Mouse (Mus musculus) retina, postnatal 7 days (tissue): ENCODE results near the gene Wdr60.

ENCODE experiments used
- DNase-seq: peaks from one replicate; pipeline ENCODE4 v3.0.0-alpha.2; 2012; ENCODE audit warnings: low read depth, low spot score

Gene Wdr60

DNA sequence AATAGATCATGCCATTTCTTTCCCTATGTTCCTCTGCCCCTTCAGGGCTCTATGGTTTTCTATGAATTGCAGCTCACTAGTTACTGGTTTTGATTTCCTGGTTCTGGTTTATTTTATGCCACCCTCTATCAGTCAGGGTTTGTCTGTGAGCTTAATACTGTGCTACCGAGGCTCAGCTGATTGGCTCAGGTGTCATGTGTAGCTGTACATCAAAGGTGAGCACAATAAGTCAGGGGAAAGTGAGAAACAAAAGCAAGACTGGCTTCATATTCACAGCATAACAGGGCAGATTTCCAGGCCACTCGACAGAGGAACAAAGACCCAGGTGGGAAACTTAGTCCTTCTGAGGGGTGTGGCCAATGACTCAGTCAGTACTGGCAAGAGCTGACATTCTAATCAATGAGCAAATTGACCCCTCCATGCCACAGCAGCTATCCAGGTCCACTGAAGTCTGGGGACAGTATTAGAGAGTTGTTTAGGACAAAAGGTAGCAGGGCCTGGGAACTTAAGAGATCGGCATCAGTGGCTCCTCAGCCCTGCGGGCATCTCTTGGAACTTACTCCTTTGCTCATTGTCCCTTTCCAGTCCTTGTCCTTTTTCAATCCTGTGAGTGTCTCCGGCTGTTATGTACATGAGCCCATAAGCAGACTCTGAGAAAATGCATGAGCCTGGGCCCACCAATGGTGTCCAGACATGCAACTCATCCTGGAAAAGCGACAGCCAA lies 79.4 kb downstream of the Wdr60 start:
- no peak for DNase-seq

DNA sequence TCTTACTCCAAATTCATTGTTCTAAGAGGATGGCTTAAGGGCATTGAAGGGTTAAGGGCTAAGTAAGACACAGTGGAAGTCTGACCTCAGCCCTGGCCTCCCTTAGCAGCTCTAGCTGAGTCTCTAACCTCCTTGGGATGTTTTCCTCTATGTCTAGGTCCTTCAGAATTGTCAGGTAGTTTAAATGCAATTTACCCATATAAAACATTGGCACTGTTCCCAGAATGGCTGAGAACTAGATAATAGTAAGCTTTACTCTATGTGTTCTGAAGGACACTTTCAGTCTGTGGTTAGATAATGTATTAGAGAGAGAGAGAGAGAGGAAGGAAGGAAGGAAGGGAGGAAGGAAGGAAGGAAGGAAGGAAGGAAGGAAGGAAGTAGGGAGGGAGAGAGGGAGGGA lies 80.4 kb downstream of the Wdr60 start:
- DNase-seq, result no peak

DNA sequence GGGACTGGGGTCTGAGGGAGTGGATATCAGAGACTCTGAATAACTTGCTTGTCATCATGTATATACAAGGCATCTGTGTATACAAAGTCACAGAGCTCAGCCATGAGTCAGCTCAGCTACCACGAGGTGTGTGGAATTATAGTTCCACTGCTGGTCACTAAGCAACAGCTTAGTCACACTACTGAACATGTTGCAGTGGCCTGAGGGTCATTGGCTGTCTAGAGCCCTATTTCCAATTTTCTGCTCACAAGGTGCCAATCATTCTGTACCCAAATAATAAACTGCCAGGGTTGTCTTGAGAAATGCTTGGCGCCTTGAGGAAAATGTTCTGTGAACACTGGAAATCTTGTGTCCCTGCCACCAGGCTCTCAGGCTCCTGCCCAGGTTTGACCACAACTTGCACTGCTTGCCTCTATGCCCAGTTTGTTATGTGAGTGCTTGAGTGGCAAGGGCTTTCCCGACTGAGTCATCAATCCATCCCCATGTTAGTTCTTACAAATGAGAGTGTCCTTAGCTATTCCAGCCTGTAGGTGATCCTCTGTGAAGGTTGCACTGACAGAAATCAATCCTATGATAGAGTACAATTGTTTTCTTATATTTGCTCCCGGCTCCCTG lies 81.3 kb downstream of the Wdr60 start:
- DNase-seq, result no peak

DNA sequence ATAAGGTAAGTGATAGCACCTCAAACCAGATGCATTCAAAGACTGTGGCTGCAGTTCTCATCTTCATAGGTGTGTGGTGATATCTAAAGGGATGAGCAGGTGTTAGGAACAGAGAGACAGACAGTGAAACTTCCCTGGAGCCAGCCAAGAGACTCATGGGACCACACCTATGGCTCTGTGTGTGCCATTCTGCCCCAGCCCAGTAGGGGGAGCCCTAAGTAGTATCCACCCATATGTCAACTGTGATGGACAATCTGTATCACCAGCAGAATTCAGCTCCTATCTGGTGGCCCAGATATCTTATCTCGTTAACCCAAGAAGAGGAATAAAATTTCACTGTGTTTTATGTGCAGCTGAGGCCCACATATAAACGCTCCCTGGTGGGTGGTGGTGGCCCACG lies 85.9 kb downstream of the Wdr60 start:
- no peak for DNase-seq

- DNase-seq, result no peak
Measured at GRCm38 (mm10) chr12:116169666-116170065, 93.2 kb downstream of the Wdr60 start.

GRCm38 (mm10) chr12:116165368-116165767 lies 97.5 kb downstream of the Wdr60 start:
- no peak for DNase-seq

DNA sequence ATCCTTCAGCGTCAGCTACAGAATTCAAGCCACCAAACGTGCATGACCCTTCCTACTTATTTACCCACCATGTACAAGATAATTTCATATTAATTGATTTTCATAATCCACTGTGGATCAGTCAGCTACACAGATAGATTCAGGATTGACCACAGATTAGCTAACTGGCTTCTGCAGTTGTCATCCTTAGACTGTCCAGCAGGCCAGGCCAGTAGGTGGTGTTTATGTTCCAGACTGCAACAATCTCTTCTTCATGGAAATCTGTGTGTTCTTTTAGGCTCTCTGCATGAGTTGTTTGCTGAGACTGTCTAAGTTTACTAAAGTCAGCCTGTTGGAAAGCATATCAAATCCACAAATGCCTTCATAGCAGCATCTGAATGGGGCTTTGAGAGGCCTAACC lies 103.1 kb downstream of the Wdr60 start:
- DNase-seq, result no peak

GRCm38 (mm10) chr12:116159223-116159622 lies 103.6 kb downstream of the Wdr60 start:
- no peak for DNase-seq

DNA sequence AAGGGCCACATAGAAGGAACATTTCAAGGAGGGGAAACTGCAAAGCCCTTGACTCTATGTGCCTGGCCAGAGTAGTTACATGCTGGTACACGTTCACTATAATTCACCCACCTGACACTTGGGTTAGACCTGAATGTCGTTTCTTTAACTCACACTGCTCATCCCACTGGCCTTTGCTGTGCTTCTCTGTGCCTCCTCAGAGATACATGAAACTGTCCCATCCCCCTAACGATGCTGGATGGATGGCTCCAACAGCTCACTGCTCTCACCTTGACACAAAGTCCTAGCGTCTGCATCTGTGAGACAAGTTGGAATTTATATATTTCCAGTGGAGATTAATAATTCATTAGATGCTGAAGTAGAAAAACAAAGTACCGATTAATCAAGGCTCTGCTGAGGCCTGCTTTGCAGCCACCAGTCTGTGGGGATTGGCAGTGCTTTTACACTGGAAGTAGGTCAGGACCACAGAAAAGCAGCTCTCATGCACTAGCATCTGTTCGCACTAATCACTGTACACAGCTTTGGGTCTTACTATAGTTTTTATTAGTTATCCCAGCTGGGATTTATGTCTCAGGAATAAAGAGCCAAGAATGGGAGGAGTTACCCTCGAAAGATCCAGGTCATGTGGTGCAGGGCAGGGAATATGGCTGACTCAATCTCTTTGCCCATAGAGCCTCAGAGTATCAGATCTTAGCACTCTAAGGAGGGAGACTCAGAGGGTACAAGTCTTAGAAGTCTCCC lies 105.9 kb downstream of the Wdr60 start:
- peak; percentile 66 for DNase-seq
